Mouse (Mus musculus) cerebellum, postnatal 25 days (tissue): ENCODE measurements around the gene 9130409I23Rik.

Source experiments
- DNase-seq, 2 experiments: peaks; one replicate each; pipeline ENCODE4 v3.0.0; 2021; ENCODE audit warnings: mixed read lengths in 2 of 2

Gene 9130409I23Rik

DNA sequence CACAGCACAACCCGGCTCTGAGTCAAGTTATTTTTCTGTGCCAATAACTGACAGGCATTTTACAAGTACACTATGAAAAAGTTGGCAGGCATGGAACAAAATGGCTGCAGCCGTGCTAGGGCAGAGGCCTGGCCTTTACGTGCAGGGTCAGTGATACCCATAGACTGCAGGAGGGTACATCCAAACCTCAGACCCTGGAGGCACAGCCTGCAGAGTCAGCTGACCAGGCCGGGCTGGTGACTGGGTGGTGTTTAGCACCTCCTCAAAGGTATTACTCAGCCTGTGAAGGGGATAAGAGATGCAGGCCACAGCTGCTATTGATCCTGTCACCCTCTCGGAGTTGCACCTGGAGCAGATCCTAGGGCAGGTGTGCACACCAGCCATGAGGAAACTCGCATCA is at the start of gene 9130409I23Rik:
9130409I23Rik (plus strand) TSS at position 301 of the 400 bp plus-strand sequence.
- no peak for DNase-seq

DNA sequence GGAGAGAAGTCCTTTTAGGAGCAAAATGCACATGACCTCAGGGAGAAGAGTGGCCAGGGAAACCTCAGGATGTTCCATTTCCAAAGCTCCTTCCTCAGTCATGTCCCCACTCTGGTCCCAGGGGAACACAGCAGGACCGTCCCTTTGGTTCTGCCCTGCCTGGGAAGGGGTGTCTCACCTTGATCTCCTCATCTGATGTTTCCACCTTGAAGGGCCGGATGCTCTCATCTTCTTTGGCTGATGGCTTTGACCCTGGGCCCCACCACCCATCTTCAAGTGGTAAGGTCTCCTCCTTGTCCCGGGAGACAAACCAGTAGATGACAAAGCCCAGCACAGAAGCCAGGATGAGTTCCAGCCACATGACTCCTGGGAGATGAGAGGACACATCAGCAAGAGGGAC is 49.4 kb upstream of the 9130409I23Rik start:
- DNase-seq, result no peak

DNA sequence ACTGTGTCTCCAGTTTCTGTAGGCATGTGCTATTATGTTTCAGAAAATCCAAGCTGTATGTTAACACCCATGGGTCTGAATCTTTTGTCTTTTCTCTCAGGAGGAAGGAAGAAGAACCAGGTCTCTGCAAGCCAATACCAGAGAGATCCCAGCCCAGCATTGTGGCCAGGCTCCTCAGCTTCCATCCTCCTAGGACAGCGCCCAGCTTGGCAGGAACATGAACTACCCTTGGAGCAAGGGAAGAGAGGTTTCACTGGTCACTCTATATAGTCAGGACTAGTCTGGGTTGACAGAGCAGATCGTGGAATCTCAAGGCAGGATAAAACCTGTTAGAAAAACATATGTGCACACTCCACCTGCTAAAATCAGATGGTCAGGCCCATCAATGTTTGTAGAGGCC is 47.2 kb upstream of the 9130409I23Rik start:
- no peak for DNase-seq

DNA sequence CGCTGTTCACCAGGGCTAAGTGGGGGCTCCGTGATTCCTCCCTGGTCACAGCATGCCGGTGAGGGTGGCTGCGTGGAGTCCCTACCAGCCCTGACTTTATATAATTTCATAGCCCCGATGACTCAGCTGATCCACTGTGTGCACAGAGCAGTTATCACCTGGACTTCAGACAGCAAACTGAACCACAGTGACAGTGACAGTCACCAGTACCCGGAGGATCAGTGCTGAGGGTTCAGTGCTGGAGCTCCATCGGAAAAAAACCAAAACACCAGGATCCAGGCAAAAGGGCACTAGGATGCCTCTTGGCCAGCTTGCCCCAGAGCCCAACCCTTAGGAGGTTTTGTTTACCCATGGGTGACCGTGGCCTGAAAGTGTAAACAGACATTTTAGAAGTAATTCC is 45.7 kb upstream of the 9130409I23Rik start:
- no peak for DNase-seq

DNA sequence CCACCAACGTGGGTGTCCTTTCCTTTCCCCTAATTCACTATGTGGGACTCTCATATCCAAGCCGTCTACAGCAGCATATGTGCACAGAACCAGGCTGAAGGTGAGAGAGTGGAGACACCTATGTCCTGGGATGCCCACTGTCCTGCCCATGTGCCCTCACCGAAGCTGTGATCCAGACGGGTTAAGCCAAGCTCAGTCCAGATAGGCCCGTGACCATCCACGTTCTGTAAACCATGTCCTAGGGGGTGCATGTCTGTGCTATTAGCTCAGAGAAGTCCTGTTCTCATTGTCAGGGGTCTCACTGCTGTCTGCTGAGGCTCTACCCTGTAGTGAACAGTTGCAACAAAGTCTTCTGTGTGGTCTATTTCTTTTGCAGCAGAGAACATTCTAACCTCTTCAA is 43.2 kb upstream of the 9130409I23Rik start:
- peak in 1 of 2 experiments; percentile 0 for DNase-seq

DNA sequence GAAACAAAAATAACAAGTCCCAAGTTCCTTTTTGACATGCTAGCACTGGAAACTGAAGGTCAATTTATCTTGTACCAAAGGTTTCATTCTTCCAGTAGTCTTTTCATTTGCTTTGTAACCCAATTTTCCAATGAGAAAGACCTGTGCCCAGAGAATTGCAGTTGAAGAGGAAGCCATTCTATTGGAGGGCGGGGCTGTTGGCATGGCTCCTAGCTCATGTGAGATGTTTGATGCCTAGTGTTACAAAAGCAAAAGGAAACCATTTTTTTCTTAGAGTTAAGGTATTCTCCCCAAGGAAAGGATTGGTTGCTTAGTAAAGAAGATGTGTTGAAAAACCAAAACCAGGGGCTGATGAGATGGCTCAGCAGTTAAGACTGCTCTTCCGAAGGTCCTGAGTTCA is 42.8 kb upstream of the 9130409I23Rik start:
- DNase-seq, result no peak

DNA sequence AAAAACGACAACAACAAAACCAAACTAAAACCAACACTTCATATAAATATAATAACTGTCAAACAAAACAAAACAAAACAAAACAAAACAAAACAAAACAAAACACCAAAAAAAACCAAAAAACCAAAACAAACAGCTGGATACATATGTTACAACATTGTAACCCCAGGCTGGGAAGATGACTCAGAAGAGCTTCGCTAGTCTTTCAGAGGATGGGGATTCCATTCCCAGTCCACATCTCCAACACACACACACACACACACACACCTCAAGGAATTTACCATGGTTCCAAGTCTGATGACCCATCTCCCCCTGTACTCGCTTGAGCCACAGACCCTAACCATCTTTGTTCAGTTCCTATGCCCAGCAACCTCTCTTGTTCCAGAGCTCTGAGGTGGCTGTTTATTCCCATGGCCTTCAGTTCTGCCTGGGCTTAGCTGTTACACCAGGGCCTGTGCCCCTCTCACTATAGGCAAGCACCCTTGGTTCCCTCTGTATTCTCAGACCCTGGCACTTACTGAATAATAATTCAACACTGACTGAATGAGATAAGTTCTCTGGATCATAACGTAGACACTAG is 41.9 kb upstream of the 9130409I23Rik start:
- DNase-seq, result peak in 1 of 2 experiments; percentile 2

DNA sequence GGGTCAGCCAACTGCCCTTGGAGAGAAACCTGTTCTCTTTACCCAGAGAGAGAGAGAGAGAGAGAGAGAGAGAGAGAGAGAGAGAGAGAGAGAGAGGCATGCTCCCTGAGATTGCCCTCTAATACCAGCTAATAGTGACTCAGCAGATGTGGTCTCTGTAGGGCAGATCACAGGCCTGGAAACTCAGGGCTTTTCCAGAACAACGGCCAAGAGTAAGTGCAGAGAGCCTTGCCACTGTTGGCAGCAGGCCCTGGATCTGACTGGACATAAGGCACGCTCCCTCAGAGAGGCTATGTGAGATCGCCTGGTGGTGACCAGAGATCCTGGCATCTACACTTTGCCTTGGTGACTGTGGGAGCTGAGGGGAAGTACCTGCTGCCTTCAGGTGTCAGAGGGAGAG is 41.3 kb upstream of the 9130409I23Rik start:
- DNase-seq, result peak; percentile 72 to 85

DNA sequence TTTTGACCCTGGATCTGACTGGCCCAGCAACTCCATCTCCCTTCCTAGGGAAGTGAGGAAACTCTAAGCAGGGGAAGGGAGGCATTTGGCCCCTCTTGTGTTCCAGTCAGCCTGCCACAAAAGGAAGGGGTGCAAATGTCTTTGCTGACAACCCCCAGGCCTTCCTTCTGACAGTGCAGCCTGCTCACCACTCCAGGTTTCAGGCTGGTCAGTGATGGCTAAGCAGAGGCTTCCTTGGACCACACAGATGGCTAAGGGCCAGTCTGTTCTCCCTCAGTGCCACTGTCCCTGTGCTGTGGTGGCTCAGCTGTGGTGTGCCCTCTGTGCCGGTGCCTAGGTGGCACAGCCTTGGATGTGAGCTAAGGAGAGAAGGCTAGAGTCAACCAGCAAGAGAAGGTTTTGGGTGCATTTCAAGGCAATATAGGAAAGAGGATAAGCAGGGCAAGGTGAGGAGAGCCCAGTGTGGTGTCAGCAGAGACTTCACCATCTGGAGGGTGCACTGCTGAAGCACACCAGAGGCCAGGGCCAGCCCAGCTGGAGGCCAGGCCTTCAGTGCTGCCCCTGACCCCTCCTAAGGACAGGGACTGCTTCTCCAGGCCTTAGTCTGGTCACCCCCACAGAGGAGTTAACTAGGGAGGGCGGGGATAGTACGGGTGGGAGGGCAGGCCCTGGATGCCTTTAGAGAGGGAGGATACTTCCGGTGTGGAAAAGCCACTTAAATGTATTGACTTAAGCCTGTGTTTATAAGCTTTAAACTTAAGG is 40.7 kb upstream of the 9130409I23Rik start:
- peak; percentile 25 for DNase-seq

DNA sequence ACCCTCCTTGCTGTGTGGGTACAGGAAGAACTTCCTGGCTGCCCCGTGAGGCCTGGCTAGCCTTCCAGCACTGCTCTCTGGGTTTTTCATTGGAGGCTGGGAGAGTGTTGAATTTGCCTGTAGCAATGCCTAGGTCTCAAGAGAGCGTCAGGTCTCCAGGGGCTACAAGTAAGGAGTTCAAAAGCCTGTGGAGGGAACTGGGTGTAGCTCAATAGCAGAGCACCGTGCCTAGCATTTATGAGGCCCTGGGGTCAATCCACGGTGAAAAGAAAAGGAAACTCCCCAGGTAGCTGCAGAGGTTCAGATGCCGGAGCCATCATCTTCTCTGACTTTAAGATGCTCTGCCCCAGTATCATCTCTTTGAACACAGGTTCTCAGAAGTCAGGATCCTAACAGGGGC is 39.4 kb upstream of the 9130409I23Rik start:
- DNase-seq, result peak in 1 of 2 experiments; percentile 6

DNA sequence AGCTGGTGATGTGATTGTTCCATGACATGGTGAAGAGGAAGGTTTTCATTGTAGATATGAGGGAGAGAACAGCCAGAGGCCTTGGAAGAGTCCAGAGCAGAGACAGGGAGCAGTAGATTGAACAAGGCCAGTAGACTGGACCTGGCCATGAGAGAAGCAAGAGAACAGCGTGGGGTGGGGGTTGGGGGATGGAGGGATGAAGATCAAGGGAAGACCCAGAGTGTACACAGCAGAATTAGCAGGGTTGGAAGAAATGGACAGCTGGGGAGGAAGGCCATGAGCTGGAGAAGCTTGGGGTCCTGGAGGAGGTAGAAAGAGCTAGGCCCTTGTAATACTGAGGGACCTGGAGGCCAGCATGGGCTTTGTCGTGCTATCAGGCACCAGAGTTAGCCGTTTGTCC is 38.6 kb upstream of the 9130409I23Rik start:
- peak in 1 of 2 experiments; percentile 1 for DNase-seq

DNA sequence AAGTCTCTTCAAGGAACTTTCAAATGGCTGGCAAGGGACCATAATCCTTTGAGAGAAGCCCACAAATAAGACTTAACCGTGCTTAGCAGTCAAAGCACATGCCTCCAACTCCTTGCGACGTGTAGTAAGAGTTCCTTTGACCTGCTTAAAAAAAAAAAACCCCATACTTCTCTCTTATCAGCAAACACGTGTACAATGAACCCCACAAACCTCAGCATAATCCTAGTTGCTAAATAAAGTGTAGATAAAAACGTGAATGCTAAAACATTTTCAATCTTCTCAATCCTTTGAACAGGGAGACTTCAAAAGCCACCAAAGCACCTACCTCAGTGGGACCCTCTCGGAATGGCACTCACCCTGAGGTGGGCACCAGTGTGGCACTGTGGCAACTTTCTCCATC is 37.6 kb upstream of the 9130409I23Rik start:
- peak in 1 of 2 experiments; percentile 3 for DNase-seq

DNA sequence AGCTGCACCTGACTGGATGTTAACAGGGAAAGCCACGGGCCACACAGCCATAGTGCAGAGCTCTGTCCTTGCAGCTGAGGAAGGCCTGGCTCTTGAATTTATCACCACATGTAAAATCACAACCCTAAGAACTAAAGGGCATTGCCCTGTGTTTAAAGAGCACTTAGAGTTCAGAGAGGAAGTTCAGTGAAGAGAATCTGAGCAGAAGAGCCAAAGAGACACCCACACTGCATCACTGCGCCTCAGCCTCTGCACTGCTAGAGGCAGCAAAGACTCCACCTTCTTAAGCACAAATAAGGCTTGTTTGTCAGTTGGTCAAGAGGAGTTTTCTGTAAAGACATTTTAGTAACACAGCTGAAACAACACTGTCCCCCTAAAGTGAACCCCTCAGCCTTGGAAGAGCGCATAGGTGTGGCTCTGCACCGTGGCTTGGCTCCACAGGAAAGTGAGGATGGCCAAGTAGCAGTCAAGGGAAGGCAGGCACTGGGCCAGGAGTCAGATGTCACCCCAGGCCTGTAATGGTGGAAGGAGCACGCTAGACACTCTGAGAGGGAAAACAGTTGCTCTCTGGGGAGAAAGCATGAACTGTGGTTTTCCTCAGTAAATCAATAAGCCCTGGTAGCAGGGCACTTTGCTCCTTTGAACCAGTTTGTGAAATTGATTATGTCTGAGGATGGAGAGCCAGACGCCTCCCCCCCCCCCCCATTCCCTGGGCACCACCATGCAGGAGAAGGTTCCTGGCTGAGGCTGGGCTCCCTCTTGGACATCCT is 36.1 kb upstream of the 9130409I23Rik start:
- DNase-seq, result peak; percentile 61 to 75

DNA sequence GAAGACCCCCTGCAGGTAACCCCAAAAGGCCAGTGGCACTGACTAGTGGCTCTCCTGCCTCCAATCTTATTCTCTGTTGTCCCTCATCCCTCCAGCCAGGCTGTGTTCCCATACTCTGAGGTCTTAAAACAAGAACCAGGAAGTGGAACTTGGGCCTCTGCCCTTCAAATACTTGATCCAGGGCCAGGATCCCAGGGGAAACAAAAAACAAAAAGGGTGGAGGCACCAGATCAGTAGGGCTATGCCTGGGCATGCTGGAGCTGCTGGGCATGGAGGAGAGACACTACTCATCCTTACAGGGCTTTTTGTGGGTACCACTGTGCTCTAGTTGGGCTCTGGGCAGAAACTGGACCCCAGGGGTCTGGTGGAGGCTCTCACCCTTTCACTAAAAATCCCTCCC is 35.5 kb upstream of the 9130409I23Rik start:
- peak; percentile 42 to 45 for DNase-seq

DNA sequence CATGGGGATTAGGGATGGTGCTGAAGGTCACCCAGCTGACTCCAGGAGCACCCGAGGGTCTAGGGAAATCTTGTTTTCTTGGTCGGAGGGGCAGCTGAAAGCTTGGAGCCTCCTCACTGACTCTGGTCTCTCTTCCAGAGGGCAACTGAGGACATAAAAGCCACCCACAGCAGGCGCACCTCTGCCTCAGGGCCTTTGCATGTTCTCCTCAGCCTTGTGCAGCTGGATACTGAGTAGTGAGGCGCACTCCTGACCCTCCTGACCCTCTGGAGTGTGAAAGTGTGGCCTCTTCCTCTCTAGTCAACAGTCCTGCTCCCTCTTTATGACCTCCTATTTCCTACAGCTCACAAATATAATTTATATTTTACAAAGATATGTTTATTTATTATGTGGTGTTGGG is 35.0 kb upstream of the 9130409I23Rik start:
- DNase-seq, result no peak

DNA sequence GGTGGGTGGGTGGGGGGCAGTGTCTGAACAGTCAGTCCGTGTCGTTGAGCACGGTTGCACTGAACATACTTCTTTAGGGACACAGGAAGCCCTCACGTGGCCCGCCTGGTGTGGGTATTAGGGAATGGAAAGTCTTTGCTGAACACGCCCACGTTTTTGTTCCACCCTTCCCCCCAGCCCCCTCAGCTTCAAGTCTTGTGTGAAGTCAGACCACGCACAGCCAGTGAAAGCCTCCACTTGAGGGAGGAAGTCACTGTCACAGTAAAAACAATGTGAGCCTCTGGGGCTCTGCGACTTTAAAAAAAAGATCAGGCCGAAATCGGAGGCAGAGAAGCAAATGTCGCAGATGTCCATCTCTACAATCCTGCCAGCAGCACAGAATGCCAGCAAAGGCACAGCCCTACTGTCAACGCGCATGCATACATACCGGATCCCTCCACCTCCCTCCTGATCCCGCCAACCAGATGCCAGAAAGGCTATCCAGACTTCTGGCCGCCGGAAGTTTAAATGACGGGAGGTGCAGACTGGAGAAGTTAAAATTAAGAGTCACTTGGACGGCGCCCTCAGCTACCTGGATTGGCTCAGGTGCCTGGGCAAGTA is 34.4 kb upstream of the 9130409I23Rik start:
- DNase-seq, result peak; percentile 79 to 83

DNA sequence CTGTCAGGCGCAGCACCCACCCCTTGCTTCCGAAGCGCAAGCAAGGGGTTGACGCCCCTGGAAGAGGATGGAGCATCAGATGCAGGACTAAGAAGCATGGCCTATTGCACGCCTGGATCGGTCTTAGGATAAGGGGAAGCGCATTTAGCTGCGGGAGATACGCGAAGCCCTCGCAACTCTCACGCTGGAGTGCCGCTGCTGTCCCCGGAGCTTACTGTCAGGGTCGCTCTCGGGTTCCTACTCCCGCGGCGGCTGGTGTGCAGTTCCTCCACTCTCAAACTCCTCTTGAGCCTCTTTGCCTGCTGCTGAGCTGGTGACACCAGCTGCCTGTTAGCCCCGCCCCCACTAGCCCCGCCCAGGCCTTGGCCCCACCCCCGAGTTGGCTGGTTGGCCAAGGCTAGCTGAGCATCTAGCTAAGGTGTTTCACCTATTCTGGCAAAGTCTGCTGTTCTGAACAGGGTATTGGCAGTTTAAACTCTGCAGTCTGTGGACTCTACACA is 33.8 kb upstream of the 9130409I23Rik start:
- peak; percentile 90 to 93 for DNase-seq

DNA sequence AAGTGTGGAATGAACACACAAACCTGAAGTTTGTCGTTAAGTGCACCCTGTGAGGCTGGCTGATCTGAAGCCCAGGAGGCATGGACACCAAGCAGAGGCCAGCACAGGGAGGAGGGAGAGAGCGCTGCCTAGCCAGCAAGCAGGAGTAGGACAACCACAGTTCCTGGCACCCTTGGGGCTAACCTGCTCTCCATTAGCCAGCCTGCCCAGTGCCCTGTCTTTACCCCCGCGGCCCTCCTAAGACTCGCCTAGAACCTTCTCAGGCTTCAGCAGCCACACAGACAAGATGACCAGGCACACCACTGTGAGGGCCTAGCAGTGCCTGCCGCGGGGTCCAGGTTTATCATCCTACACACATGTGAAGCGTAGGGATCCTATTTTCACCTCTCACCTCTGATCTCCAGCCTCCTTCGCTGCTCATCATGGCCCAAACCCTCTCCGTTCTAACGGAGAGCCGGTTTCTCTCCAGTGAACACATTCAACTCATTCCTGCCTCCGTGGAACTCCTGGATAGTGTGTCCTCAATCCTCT is 33.1 kb upstream of the 9130409I23Rik start:
- DNase-seq, result no peak

DNA sequence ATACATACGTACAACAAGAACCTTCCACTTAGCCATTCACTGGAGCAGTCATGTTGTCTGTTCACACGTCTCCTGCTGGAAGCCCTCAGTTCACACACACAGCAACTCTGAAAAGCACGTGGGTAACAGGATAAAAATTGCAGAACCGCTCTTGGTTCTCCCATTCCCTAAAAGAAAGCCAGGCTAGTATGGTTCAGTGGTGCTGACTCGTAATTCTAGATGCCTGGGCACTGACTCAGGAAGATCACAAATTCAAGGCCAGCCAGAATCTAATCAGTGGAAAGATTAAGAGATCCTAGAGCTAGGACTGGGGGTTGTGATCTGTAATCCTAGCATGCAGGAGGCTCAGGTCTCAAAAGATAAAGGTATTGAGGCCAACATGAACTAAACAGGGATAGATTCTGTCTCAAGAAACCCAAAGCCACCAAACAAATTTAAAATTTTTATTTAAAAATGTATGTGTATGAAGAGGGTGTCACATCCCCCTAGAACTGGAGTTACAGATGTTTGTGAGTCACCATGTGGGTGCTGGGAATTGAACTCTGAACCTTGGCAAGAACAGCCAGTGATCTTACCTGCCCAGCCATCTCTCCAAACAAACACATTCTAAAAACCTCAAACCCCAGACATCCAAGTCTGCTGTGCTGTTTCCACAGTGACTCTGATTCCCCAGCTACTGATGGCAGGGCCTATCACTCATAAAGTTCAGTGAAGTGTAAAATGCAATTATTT is 30.1 kb upstream of the 9130409I23Rik start, which contains the start of gene Ephx1:
Ephx1 (minus strand) TSS at position 149 of the 732 bp plus-strand sequence.
- DNase-seq, result no peak

DNA sequence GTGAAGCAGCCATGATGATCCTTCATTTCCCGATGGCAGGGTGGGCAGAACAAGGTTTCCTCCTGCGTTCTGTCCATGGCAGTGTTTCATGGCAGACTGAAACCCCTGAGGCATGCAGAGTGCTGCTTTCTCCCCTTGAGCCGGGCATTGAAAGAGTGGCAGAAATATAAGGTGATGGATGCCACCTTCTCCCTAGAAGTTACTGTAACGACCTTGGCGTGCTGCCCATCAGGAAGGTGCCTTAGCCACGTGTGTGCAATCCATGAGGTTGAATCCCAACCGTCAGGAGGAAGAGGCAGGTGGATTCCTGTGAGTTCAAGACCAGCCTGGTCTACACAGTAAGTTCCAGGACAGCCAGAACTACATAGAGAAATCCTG is 29.6 kb upstream of the 9130409I23Rik start:
- DNase-seq, result no peak

DNA sequence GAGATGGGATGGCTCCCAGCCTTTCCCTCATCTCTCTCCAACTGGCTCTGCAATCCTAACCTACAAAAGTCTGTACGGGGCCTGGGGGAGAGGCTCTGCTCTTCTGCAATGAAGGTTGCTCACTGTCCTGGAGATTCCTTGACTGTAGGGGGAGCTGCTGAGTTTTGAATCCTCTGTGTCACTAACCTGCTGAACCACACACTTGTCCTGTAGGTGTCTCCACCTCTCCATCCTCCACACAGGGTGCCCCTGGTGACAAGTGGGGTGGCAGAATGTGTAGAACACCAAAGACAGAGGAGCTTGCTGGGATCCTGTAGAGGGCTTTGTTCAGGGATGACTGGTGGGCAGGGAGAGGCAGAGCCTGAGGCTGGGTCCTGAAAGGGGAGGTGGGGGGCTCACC is 28.8 kb upstream of the 9130409I23Rik start:
- peak; percentile 61 to 80 for DNase-seq
